Mouse (Mus musculus): Measurements from ENCODE around the gene Rnase10. TPM values are rescaled to one million over a fixed set of nuclear protein-coding genes. Genes with fewer than 3 reads are reported as not detected.
"Not testable (repeated sequence)": the region's sequence is repeated elsewhere in the genome, so short reads cannot be mapped to it uniquely, and the experiment has no call there.

The Rnase10 gene
- polyA plus RNA-seq, 1 experiment from 2014 or later = 0.21 TPM

DNA sequence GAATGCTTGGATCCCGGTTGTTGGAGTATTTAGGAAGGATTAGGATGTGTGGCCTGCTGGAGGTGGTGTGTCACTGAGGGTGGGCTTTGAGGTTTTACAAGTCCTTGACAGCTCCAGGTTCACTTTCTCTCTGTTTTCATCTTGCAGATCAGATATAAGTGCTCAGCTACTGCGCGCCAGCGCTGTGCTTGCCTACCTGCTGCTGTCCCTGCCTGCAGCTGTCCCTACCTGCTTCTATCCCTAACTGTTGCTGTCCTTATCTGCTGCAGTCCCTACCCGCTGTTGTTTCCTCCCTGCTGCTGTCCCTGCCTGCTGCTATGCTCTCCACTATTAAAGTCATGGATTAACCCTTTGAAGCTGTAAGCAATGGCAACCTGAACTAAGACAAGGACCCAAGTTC lies 32.5 kb upstream of the Rnase10 start:
- H3K9ac ChIP-seq (ENCODE audit: low read length) = no peak overlapping the region
- no peak overlapping the region for H3K27ac ChIP-seq (ENCODE audit: low read length)
- H3K9me3 ChIP-seq (replicated peaks; ENCODE audit: control insufficient read depth, low read length) = no peaks in the 10 kb centered on the region
- no peaks in the 10 kb centered on the region for H3K27me3 ChIP-seq (ENCODE audit: control insufficient read depth, insufficient read depth, low read length)
- WGBS = 46% methylated on average over 5 of the region's 5 CpGs
- peaks cover 4% of the 10 kb centered on the region for H3K4me1 ChIP-seq (ENCODE audit: control insufficient read depth, insufficient read depth, low read length)
- no peak overlapping the region for H3K4me2 ChIP-seq (ENCODE audit: low read depth, low read length)
- ATAC-seq (replicated peaks; ENCODE audit: extremely low read depth, insufficient read depth, low FRiP score) = no peak
- no peaks in the 10 kb centered on the region for H3K36me3 ChIP-seq (ENCODE audit: control insufficient read depth, insufficient read depth)
- no peak overlapping the region for H3K4me3 ChIP-seq (ENCODE audit: low read length)

- H3K9me3 ChIP-seq (replicated peaks; ENCODE audit: control insufficient read depth, low read length) = no peaks in the 10 kb centered on the region
- H3K36me3 ChIP-seq (ENCODE audit: control insufficient read depth, insufficient read depth) = no peaks in the 10 kb centered on the region
- 0 out of 2 replicates have a peak overlapping the region, but pooled peaks have one; percentile 5 for H3K27ac ChIP-seq (ENCODE audit: low read length)
- H3K9ac ChIP-seq (ENCODE audit: low read length) = 0 out of 2 replicates have a peak overlapping the region, but pooled peaks have one; percentile 12
- peak overlapping the region; percentile 27; the same call in 1 of the 2 replicates for H3K4me2 ChIP-seq (ENCODE audit: low read depth, low read length)
- H3K27me3 ChIP-seq (ENCODE audit: control insufficient read depth, insufficient read depth, low read length) = no peaks in the 10 kb centered on the region
- WGBS = 25% methylated on average over 9 of the region's 9 CpGs
- peaks cover 5% of the 10 kb centered on the region; the same call in 1 of the 2 replicates for H3K4me1 ChIP-seq (ENCODE audit: control insufficient read depth, insufficient read depth, low read length)
- H3K4me3 ChIP-seq (ENCODE audit: low read length) = no peak overlapping the region
- no peak; the same call in 1 of the 2 replicates for ATAC-seq (replicated peaks; ENCODE audit: extremely low read depth, insufficient read depth, low FRiP score)
Measured at GRCm38 (mm10) chr14:50976674-50977073, 30.9 kb upstream of the Rnase10 start.

DNA sequence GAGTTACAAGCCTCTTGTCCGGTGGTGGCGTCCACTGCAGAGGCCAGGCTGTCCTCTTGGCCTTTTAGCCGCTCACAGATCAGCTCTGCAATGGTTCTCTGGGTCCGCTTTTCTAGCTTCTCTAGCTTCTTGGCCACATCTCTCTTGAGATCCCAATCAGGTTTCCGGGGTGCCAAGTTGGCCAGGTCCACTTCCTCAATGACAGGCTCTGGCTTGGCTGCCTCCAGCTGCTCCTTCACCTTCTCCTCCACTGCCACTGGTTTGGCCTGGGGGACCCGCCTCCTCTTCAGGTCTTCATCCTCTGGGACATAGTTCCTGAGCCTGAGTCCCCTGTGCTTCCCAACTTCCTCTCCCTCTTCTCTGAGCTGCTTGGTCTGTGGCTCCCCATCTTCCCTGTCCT lies 29.1 kb upstream of the Rnase10 start:
- H3K4me3 ChIP-seq (ENCODE audit: low read length); H3K9ac ChIP-seq (ENCODE audit: low read length); ATAC-seq (replicated peaks; ENCODE audit: extremely low read depth, insufficient read depth, low FRiP score); H3K27me3 ChIP-seq (ENCODE audit: control insufficient read depth, insufficient read depth, low read length); H3K4me1 ChIP-seq (ENCODE audit: control insufficient read depth, insufficient read depth, low read length); H3K36me3 ChIP-seq (ENCODE audit: control insufficient read depth, insufficient read depth); H3K27ac ChIP-seq (ENCODE audit: low read length); H3K4me2 ChIP-seq (ENCODE audit: low read depth, low read length); H3K9me3 ChIP-seq (replicated peaks; ENCODE audit: control insufficient read depth, low read length): not testable (repeated sequence)
- WGBS = 87% methylated on average over 6 of the region's 6 CpGs

DNA sequence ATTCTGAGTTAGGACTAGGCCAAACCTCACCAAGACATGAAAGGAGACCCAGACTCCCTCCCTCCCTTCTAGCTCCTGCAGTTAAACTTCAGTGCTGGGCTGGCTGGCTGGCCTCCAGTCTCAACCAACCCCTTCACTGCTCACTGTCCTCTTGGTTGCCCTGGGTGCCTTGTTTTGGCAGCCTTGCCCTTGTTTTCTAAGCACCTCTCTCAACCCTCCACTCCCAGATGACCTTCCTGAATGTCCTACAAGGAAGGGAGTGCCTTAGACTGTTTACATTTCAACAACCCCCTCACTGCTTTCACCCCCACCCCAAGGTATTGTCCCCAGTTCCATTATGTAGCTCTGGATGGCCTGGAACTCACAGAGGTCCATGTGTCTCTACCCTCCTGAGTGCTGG lies 27.9 kb upstream of the Rnase10 start:
- H3K36me3 ChIP-seq (ENCODE audit: control insufficient read depth, insufficient read depth) = no peaks in the 10 kb centered on the region
- H3K4me3 ChIP-seq (ENCODE audit: low read length) = no peak overlapping the region
- no peak for ATAC-seq (replicated peaks; ENCODE audit: extremely low read depth, insufficient read depth, low FRiP score)
- no peaks in the 10 kb centered on the region for H3K27me3 ChIP-seq (ENCODE audit: control insufficient read depth, insufficient read depth, low read length)
- H3K9me3 ChIP-seq (replicated peaks; ENCODE audit: control insufficient read depth, low read length) = no peaks in the 10 kb centered on the region
- H3K9ac ChIP-seq (ENCODE audit: low read length) = no peak overlapping the region
- no peak overlapping the region for H3K4me2 ChIP-seq (ENCODE audit: low read depth, low read length)
- H3K4me1 ChIP-seq (ENCODE audit: control insufficient read depth, insufficient read depth, low read length) = peaks cover 5% of the 10 kb centered on the region; the same call in 1 of the 2 replicates
- no peak overlapping the region for H3K27ac ChIP-seq (ENCODE audit: low read length)

DNA sequence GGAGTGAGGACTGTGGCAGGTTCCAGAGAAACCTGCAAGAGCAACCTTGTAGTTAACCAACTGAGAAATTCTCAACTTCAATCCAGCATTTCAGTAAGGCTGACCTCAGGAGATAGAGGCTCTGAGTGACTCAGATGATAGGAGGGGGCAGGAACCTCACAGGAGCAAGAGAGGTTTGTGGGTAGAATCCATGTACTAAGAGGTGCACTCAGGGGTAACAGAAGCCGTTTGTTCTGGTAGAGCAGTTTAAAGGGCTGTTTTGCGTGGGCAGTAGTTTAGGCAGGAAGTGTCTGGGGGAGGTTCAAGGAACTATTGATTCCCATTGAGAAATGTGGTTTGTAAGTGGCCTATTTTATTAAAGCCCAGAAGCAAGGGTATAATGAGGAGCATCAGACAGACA lies 26.3 kb upstream of the Rnase10 start:
- Histone ChIP-seq H3K9ac (ENCODE audit: low read length) (no peak overlapping the region), H3K9me3 (replicated peaks; ENCODE audit: control insufficient read depth, low read length) (no peaks in the 10 kb centered on the region), H3K4me3 (ENCODE audit: low read length) (no peak overlapping the region), H3K27ac (ENCODE audit: low read length) (no peak overlapping the region), H3K36me3 (ENCODE audit: control insufficient read depth, insufficient read depth) (no peaks in the 10 kb centered on the region), H3K4me1 (ENCODE audit: control insufficient read depth, insufficient read depth, low read length) (peaks cover 5% of the 10 kb centered on the region; the same call in 1 of the 2 replicates), H3K27me3 (ENCODE audit: control insufficient read depth, insufficient read depth, low read length) (no peaks in the 10 kb centered on the region), H3K4me2 (ENCODE audit: low read depth, low read length) (no peak overlapping the region)
- 30% methylated on average over 2 of the region's 2 CpGs for WGBS
- no peak for ATAC-seq (replicated peaks; ENCODE audit: extremely low read depth, insufficient read depth, low FRiP score)

GRCm38 (mm10) chr14:50981837-50982236 lies 25.7 kb upstream of the Rnase10 start:
- ATAC-seq (replicated peaks; ENCODE audit: extremely low read depth, insufficient read depth, low FRiP score) = no peak; the same call in 1 of the 2 replicates
- WGBS = 59% methylated on average over 5 of the region's 5 CpGs
- Histone ChIP-seq H3K4me2 (ENCODE audit: low read depth, low read length) (no peak overlapping the region), H3K27me3 (ENCODE audit: control insufficient read depth, insufficient read depth, low read length) (no peaks in the 10 kb centered on the region), H3K9me3 (replicated peaks; ENCODE audit: control insufficient read depth, low read length) (no peaks in the 10 kb centered on the region), H3K27ac (ENCODE audit: low read length) (no peak overlapping the region), H3K9ac (ENCODE audit: low read length) (no peak overlapping the region), H3K4me1 (ENCODE audit: control insufficient read depth, insufficient read depth, low read length) (peaks cover 4% of the 10 kb centered on the region; the same call in 1 of the 2 replicates), H3K4me3 (ENCODE audit: low read length) (no peak overlapping the region), H3K36me3 (ENCODE audit: control insufficient read depth, insufficient read depth) (no peaks in the 10 kb centered on the region)

DNA sequence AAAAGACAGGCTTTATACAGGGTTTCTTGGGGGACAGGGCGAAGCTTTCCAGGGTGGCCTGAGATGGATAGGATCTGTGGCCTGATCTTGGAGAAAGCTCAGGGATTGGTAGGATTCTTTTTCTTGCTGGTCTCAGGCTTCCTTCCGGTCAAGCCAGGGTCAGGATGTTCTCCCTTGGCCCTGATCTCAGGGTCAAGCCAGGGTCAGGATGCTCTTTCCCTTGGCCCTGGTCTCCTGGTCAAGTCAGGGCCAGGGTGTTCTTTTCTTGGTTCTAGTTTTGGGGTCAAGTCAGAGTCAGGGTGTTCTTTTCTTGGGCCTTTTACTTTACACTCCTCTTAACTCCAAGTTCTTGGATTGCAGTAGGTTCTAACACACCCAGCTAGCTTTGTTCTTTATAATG lies 19.9 kb upstream of the Rnase10 start:
- whole genome bisulfite sequencing = 88% methylated on average over 2 of the region's 2 CpGs
- Histone ChIP-seq H3K36me3 (ENCODE audit: control insufficient read depth, insufficient read depth) (no peaks in the 10 kb centered on the region), H3K4me3 (ENCODE audit: low read length) (no peak overlapping the region), H3K27ac (ENCODE audit: low read length) (no peak overlapping the region), H3K9me3 (replicated peaks; ENCODE audit: control insufficient read depth, low read length) (no peaks in the 10 kb centered on the region), H3K4me1 (ENCODE audit: control insufficient read depth, insufficient read depth, low read length) (no peaks in the 10 kb centered on the region), H3K9ac (ENCODE audit: low read length) (no peak overlapping the region), H3K27me3 (ENCODE audit: control insufficient read depth, insufficient read depth, low read length) (no peaks in the 10 kb centered on the region), H3K4me2 (ENCODE audit: low read depth, low read length) (no peak overlapping the region)
- ATAC-seq (replicated peaks; ENCODE audit: extremely low read depth, insufficient read depth, low FRiP score) = no peak

DNA sequence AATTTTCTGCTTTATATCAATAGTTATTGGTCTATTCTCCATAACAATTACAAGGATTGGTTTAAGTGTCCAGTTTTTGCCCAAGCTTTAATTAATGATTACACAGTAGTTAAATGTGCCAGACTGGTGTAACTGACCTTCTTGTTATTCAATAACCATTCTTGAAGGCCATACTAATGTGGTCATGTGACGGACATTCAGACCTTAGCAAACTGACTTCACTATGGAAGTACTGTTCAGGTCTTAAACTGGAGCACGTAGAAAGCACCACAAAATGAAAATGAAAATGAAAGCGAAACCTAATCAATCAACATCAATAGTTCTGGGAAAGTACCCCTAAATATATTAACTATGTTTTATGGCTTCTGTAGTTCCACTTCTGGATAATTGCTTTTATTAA lies 16.5 kb upstream of the Rnase10 start:
- Histone ChIP-seq H3K4me2 (ENCODE audit: low read depth, low read length) (no peak overlapping the region), H3K9me3 (replicated peaks; ENCODE audit: control insufficient read depth, low read length) (no peaks in the 10 kb centered on the region), H3K4me3 (ENCODE audit: low read length) (no peak overlapping the region), H3K27me3 (ENCODE audit: control insufficient read depth, insufficient read depth, low read length) (no peaks in the 10 kb centered on the region), H3K36me3 (ENCODE audit: control insufficient read depth, insufficient read depth) (no peaks in the 10 kb centered on the region), H3K27ac (ENCODE audit: low read length) (no peak overlapping the region), H3K9ac (ENCODE audit: low read length) (no peak overlapping the region), H3K4me1 (ENCODE audit: control insufficient read depth, insufficient read depth, low read length) (no peaks in the 10 kb centered on the region)
- 87% methylated on average over 3 of the region's 3 CpGs for WGBS
- no peak for ATAC-seq (replicated peaks; ENCODE audit: extremely low read depth, insufficient read depth, low FRiP score)

DNA sequence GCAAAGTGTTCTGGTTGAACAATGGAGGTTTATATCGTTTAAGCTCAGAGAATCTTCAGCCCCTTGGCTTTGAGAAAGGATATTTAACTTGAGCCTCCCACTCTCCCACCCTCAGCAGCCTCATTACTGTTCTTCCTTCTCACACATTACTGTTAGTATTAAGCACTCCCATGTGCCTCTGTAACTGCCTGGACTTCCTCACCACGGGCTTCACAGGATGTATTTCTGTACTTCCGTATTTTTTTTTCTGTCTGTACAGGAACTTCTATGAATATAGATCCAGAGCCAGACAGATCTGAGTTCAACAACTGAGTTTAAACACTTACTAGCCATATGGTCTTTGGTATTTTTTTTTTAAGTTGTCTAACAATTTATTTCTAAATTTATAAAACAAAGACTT lies 10.5 kb upstream of the Rnase10 start:
- no peaks in the 10 kb centered on the region for H3K27me3 ChIP-seq (ENCODE audit: control insufficient read depth, insufficient read depth, low read length)
- WGBS = 52% methylated on average over 3 of the region's 3 CpGs
- H3K27ac ChIP-seq (ENCODE audit: low read length) = peak overlapping the region; percentile 72
- H3K4me1 ChIP-seq (ENCODE audit: control insufficient read depth, insufficient read depth, low read length) = 0 out of 2 replicates have a peak, but pooled peaks cover 2% of the 10 kb centered on the region
- no peak overlapping the region for H3K4me3 ChIP-seq (ENCODE audit: low read length)
- H3K36me3 ChIP-seq (ENCODE audit: control insufficient read depth, insufficient read depth) = no peaks in the 10 kb centered on the region
- no peak overlapping the region for H3K4me2 ChIP-seq (ENCODE audit: low read depth, low read length)
- ATAC-seq (replicated peaks; ENCODE audit: extremely low read depth, insufficient read depth, low FRiP score) = no peak; the same call in 1 of the 2 replicates
- H3K9ac ChIP-seq (ENCODE audit: low read length) = no peak overlapping the region
- H3K9me3 ChIP-seq (replicated peaks; ENCODE audit: control insufficient read depth, low read length) = no peaks in the 10 kb centered on the region

Data from heart, embryonic 16.5 days (tissue).